Mouse (Mus musculus): ENCODE results near the gene Tex14. TPM values are rescaled to one million over a fixed set of nuclear protein-coding genes. Genes with fewer than 3 reads are reported as not detected.

Tex14 gene
- polyA plus RNA-seq, 1 experiment from 2014 or later = 1.0 TPM

DNA sequence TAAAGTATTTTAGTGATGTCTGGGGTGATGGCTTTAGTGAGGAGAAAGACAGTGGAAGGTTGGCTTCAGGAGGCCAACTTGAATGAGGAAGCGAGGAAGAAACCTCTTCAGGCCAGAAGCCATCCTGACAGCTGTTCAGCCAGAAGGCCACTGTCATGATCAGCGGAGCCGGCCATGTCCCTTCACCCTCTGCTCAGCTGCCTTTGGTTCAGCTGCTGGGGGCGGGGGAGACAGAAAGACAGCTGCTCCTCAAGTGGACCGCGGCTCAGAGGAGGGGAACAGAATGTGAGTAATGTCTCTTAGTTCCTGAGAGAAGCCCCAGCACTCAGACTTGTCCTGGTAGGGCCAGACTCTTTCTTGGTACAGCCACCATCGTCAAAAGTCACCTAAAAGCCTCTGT is 168.9 kb downstream of the Tex14 start:
- Histone ChIP-seq H3K27me3 (replicated peaks) (0 out of 2 replicates have a peak, but pooled peaks cover 3% of the 10 kb centered on the region), H3K4me2 (replicated peaks) (no peak overlapping the region), H3K4me1 (peaks cover 13% of the 10 kb centered on the region), H3K4me3 (no peak overlapping the region), H3K9ac (no peak overlapping the region), H3K9me3 (no peaks in the 10 kb centered on the region), H3K27ac (no peak overlapping the region), H3K36me3 (no peaks in the 10 kb centered on the region)
- 76% methylated on average over 7 of the region's 7 CpGs for whole genome bisulfite sequencing
- ATAC-seq (ENCODE audit: low FRiP score, low read depth) = no peak

DNA sequence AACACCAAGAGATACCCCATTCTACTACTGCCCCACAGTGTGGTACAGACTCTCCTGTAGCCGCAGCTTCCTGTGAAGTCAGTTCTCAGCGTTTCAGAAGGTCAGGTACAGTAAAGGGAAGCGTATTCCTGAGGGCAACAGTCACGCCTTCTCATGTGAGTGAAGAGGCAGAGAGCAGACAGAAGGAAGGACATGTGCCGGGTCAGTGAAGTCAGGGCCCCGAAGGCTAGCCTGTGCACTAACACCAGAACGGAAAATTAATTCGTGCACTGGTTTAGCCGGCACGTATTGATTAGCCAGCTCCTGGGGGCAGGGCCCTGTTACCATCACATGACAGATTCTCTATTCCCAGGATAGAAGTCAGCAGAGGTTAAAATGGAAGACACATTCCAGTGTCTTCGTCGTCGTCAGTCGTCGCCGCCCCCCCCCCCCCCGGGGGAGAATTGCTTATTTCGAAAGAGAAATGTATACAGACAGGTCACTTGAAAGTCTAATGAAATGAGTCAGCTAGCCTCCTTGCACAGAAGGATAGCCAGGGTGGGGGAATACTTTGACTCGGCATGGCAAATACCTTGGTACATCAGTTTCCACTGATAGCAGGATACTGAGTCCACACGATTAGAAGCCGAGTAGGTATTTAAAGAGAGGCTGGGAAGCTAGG is 169.8 kb downstream of the Tex14 start:
- Histone ChIP-seq H3K4me2 (replicated peaks) (no peak overlapping the region), H3K9ac (no peak overlapping the region), H3K4me1 (peaks cover 15% of the 10 kb centered on the region), H3K27ac (no peak overlapping the region), H3K4me3 (no peak overlapping the region), H3K9me3 (no peaks in the 10 kb centered on the region), H3K36me3 (no peaks in the 10 kb centered on the region), H3K27me3 (replicated peaks) (0 out of 2 replicates have a peak, but pooled peaks cover 3% of the 10 kb centered on the region)
- 73% methylated on average over 21 of the region's 21 CpGs for WGBS
- ATAC-seq (ENCODE audit: low FRiP score, low read depth) = no peak

DNA sequence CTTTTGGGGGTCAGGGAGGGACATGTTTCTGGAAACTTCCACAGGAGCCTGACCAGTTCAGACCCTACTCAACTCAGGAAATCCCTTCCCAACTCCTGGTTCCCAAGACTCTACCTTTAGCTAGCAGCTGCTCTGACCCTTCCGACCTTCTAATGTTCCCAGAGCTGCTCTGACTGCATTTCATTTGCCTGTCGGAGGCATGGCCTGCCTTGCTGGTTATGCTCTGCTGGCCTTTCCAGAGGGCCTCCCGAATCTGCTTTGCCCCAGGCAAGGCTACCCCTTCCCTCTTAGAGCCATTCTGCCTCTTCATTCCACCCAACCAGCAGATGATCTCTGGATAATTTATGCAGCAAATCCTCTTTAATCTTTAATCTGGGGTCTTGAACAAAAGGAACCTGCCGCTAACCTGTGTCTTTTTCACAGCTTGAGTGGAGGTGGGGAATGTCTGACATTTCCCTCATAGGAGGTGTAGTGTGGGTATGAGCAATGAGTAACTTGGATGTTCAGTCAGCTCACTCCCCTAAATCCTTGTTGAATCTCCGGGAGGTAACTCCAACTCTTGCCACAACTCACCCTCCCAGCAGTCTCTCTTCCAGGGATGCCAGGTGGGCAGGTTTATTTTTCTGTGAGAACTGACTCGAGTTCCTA is 172.9 kb downstream of the Tex14 start:
- no peaks in the 10 kb centered on the region for H3K9me3 ChIP-seq
- H3K4me1 ChIP-seq = peaks cover 15% of the 10 kb centered on the region
- H3K36me3 ChIP-seq = no peaks in the 10 kb centered on the region
- peak overlapping the region; percentile 78; the same call in 1 of the 2 replicates for H3K9ac ChIP-seq
- peak overlapping the region; percentile 96 for H3K4me2 ChIP-seq (replicated peaks)
- H3K27me3 ChIP-seq (replicated peaks) = 0 out of 2 replicates have a peak, but pooled peaks cover 7% of the 10 kb centered on the region
- no peak for ATAC-seq (ENCODE audit: low FRiP score, low read depth)
- H3K4me3 ChIP-seq = peak overlapping the region; percentile 55
- no peak overlapping the region for H3K27ac ChIP-seq
- 30% methylated on average over 6 of the region's 6 CpGs for WGBS

DNA sequence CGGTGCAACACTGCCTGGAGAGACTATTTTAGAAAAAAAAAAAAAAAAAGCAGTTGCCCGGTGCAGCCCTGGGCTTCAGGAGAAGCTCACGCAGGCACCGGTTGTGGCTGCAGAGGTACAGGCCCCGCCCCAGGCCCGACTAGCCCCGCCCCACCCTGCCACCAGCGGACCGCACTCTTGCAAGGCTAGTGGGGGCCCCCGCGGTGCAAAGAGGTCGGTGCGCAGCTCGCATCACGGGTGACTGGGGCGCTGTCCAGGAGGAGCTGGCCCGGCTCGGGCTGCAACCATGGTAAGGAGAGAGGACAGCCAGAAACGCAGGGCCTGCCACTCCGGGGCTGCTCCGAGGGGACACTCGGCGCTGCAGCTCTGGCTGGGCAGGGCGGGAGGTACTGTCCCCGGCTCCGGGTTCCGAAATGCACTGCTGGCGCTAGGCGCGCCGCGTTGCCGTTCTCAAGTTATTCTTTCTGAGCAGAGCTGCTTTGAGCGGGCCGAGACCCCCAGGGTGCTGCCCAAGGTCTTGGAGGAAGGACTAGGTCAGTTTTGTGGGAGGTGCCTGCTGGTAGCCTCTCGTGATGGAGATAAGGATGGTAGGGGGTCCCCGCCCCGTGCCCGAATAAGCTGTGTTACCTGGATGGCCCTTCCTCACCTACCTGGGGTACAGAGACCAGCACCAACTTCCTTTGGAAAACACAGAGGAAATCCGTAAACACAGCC is 173.5 kb downstream of the Tex14 start:
- Histone ChIP-seq H3K9me3 (no peaks in the 10 kb centered on the region), H3K4me2 (replicated peaks) (peak overlapping the region; percentile 96), H3K27ac (no peak overlapping the region), H3K27me3 (replicated peaks) (0 out of 2 replicates have a peak, but pooled peaks cover 7% of the 10 kb centered on the region), H3K4me3 (peak overlapping the region; percentile 55), H3K4me1 (peaks cover 15% of the 10 kb centered on the region), H3K36me3 (no peaks in the 10 kb centered on the region), H3K9ac (peak overlapping the region; percentile 78)
- ATAC-seq (ENCODE audit: low FRiP score, low read depth) = peak; percentile 77
- under 1% methylated on average over 40 of the region's 40 CpGs for WGBS

DNA sequence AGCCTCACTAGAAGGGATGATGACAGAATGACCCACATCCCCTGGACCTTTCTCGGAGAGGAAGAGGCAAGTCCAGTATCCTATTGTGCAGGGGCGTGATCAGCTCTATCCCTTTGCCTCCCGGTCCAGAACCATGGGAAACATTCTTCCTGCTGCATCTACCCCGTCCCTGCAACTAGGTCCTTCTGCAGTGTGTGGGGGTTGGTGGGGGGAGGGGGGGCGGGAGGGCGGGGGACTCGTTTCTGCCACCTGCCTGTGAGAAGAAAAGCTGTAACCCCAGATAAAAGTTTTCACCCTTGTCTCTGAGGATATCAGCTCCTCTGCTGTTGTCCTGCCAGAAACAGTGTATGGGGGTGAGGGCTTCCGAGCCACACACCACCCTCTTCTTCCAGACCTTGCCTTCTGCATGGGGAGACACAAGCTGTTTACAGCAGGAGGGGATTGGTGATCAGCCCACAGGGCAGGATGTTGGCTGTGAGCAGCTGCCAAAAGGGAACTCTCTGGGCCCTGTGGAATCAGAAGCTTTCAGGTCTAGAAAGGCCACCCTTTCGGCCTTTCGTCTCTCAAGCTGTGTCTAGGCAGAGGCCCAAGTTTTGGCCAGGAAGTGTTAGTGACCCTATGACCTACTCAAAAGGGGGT is 174.2 kb downstream of the Tex14 start:
- peak overlapping the region; percentile 96 for H3K4me2 ChIP-seq (replicated peaks)
- peak overlapping the region; percentile 55 for H3K4me3 ChIP-seq
- peak; percentile 59; the same call in 1 of the 2 replicates for ATAC-seq (ENCODE audit: low FRiP score, low read depth)
- H3K9me3 ChIP-seq = no peaks in the 10 kb centered on the region
- peak overlapping the region; percentile 78 for H3K9ac ChIP-seq
- 0 out of 2 replicates have a peak, but pooled peaks cover 7% of the 10 kb centered on the region for H3K27me3 ChIP-seq (replicated peaks)
- no peak overlapping the region for H3K27ac ChIP-seq
- no peaks in the 10 kb centered on the region for H3K36me3 ChIP-seq
- WGBS = 19% methylated on average over 10 of the region's 10 CpGs
- H3K4me1 ChIP-seq = peaks cover 15% of the 10 kb centered on the region

DNA sequence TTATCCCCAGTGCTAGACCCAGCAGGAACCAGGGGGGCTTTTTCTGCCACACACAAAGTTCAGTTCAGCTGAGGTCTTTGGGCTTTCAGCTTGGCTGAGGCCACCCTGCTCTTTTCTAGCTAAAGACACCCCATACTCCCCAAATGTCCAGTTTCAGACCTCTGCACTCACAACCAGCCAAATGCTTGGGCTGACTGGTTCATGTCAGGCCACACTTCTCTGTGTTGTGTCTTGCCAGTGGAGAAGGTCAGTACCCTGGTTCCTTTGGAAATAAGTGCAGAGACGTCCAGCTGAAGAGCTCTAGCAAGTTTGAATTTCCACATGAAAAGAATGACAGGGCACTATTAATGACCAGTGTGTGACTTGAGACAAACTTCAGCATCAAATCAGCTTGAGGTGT is 174.8 kb downstream of the Tex14 start:
- H3K4me1 ChIP-seq = peaks cover 15% of the 10 kb centered on the region
- no peaks in the 10 kb centered on the region for H3K9me3 ChIP-seq
- no peaks in the 10 kb centered on the region for H3K36me3 ChIP-seq
- no peak overlapping the region for H3K4me3 ChIP-seq
- H3K9ac ChIP-seq = no peak overlapping the region
- H3K27me3 ChIP-seq (replicated peaks) = 0 out of 2 replicates have a peak, but pooled peaks cover 7% of the 10 kb centered on the region
- no peak overlapping the region for H3K27ac ChIP-seq
- WGBS = 32% methylated on average over 1 of the region's 1 CpGs
- no peak for ATAC-seq (ENCODE audit: low FRiP score, low read depth)
- no peak overlapping the region for H3K4me2 ChIP-seq (replicated peaks)

DNA sequence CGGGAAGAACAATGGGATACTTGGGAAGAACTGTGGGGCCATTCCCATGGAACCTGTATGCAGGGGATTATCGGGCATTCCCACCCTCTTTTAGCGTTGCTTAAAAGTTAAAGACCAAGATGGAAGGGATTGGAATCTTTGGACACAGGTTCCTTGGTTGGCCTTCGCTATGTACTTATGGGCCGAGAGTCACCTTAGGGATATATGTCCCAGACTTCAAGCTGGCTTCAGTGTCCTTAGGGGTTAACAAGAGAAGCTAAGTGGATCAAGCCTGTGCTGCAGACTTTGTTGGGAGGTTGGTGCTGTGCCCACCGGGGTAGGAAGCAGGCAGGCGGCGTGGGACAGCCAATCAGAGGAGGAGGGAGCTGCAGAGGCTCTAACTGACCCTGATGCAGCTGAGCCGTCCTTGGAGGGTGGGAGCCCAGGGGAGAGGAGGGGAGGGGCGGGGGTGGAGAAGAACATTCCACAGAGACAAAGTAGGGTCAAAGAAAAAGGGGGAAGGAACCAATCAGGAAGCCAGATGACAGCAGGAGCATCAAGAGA is 175.7 kb downstream of the Tex14 start:
- no peak overlapping the region for H3K27ac ChIP-seq
- H3K9me3 ChIP-seq = no peaks in the 10 kb centered on the region
- H3K9ac ChIP-seq = no peak overlapping the region
- WGBS = 54% methylated on average over 10 of the region's 10 CpGs
- H3K4me2 ChIP-seq (replicated peaks) = no peak overlapping the region
- no peak overlapping the region for H3K4me3 ChIP-seq
- 0 out of 2 replicates have a peak, but pooled peaks cover 7% of the 10 kb centered on the region for H3K27me3 ChIP-seq (replicated peaks)
- no peaks in the 10 kb centered on the region for H3K36me3 ChIP-seq
- ATAC-seq (ENCODE audit: low FRiP score, low read depth) = no peak
- H3K4me1 ChIP-seq = peaks cover 15% of the 10 kb centered on the region

DNA sequence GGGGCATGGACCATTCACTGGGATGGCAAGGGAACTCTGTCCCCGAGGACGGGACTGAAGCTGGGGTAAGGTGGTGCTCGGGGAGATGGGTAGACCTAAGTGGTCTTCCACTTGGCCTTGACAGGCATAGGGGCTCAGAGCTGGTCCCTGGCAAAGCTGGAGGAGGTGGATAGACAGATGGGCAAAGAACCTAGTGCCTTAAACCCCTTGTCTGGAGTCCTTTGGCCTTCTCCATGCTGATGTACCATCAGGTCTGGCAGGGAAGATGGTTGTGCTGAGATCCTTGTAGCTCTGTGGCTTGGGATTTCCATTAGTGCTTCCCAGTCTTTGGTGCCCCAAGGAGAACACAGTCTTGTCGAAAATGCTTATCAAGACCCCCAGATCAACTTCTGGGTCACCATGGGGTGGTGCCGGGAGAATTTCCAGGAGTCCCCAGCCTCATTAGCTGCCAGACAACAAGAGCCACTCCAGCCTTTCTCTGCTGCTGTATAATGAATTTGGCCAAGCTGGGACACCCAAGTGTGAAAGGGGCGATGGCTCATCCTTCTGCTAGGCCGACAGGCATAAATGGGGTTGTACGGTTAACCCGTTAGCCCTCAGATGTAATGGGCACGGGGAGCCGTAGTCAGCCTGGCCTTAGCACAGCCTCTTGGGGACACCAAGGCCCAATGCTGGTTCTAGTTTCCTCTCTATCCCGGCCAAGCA is 176.4 kb downstream of the Tex14 start:
- 85% methylated on average over 12 of the region's 12 CpGs for WGBS
- no peak for ATAC-seq (ENCODE audit: low FRiP score, low read depth)

DNA sequence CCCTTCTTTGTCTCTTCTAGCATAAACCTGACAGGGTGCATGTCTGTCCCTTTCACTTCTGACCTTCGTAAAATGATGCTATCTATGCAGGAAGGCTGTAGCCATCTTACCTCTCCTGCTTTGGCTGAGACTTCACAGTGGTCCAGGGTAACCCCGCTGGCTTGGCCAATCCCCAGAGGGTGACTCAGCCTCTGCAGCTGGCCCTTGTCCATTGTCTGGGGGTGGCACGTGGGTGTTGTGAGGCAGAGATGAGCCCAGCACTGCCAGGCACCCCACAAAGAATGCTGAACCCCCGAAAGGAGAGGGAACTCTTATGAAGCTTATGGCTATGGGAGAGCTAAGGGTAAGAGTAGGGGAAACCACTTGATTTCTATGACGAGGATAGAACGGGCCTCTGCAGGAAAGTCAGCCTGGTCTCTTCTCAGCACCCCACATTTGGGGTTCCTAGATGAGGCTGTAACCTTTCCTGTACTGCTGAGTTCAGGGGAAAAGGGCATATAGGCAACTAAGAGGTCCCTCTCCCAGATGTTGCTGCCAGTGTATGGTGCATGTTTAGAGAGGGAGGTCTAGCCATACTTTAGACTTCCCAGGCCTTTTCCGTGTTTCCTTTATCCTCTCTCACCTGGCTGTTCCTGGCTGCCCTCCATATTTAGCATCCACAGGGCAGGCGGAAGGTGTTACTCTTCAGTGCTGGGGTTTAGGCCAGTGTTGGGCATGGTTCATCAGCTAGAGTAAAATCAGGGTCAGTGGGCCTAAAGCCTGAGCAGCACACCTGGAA is 177.3 kb downstream of the Tex14 start:
- ATAC-seq (ENCODE audit: low FRiP score, low read depth) = no peak
- no peak overlapping the region for H3K27ac ChIP-seq
- H3K27me3 ChIP-seq (replicated peaks) = 0 out of 2 replicates have a peak, but pooled peaks cover 5% of the 10 kb centered on the region
- no peak overlapping the region for H3K9ac ChIP-seq
- H3K4me1 ChIP-seq = peaks cover 15% of the 10 kb centered on the region
- H3K4me2 ChIP-seq (replicated peaks) = no peak overlapping the region
- 81% methylated on average over 8 of the region's 8 CpGs for WGBS
- H3K4me3 ChIP-seq = no peak overlapping the region
- no peaks in the 10 kb centered on the region for H3K9me3 ChIP-seq
- no peaks in the 10 kb centered on the region for H3K36me3 ChIP-seq

More for the DNA sequence above, 176.4 kb downstream of the Tex14 start:
- Histone ChIP-seq H3K4me2 (replicated peaks) (no peak overlapping the region), H3K9me3 (no peaks in the 10 kb centered on the region), H3K27me3 (replicated peaks) (0 out of 2 replicates have a peak, but pooled peaks cover 7% of the 10 kb centered on the region), H3K4me3 (no peak overlapping the region), H3K4me1 (peaks cover 15% of the 10 kb centered on the region), H3K36me3 (no peaks in the 10 kb centered on the region), H3K9ac (no peak overlapping the region), H3K27ac (no peak overlapping the region)

DNA sequence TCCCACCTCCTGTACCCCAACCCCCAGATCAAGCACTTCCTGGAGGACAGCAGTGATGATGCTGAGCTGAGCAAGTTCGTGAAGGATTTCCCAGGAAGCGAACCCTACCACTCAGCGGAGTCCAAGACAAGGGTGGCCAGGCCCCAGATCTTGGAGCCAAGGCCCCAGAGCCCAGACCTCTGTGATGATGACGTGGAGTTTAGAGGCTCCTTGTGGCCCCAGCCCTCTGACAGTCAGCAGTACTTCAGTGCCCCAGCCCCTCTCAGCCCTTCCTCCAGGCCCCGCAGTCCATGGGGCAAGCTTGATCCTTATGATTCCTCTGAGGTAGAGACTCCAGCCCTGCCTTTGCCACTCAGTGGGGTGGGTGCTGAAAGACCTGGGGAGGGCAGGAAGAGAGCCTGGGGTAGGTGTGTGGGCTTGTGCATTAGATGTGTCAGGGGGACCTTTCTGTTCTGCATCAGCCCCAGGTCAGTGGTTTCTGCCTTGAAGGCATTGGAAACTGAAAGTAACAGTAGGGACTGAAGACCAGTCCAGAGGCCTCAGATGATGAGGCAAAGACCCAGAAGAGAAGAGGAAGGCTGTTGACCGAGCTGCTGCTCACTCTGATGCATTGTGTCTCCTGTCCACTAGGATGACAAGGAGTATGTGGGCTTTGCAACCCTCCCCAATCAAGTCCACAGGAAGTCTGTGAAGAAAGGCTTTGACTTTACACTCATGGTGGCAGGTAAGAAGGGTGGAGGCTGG is 178.6 kb downstream of the Tex14 start:
- Histone ChIP-seq H3K4me1 (peaks cover 4% of the 10 kb centered on the region), H3K27ac (no peak overlapping the region), H3K4me3 (no peak overlapping the region), H3K36me3 (no peaks in the 10 kb centered on the region), H3K27me3 (replicated peaks) (0 out of 2 replicates have a peak, but pooled peaks cover 4% of the 10 kb centered on the region), H3K9ac (no peak overlapping the region), H3K4me2 (replicated peaks) (no peak overlapping the region), H3K9me3 (no peaks in the 10 kb centered on the region)
- 82% methylated on average over 6 of the region's 6 CpGs for WGBS
- ATAC-seq (ENCODE audit: low FRiP score, low read depth) = no peak
